Mouse (Mus musculus): ENCODE measurements around the gene Capn15. TPM values are rescaled to one million over a fixed set of nuclear protein-coding genes. Genes with fewer than 3 reads are reported as not detected.

Capn15 gene
- total and polyA plus RNA-seq, 3 experiments, result 5.6 to 16.2 TPM; not detected in 1

- H3K4me3 ChIP-seq (ENCODE audit: control insufficient read depth in 1 of 2, insufficient read depth in 1 of 2, low read depth in 2 of 2, low read length in 2 of 2), result peak overlapping the region; percentile 63 to 69
- H3K9me3 ChIP-seq (replicated peaks; ENCODE audit: insufficient read depth, low read length), result no peaks in the 10 kb centered on the region
- peaks cover 5 to 16% of the 10 kb centered on the region in 2 experiments; a peak in 3 of 4 replicates for H3K4me1 ChIP-seq (ENCODE audit: control insufficient read depth in 1 of 2, insufficient read depth in 2 of 2, low read length in 2 of 2)
- peaks cover 0 to 12% of the 10 kb centered on the region in 2 experiments; a peak in 2 of 4 replicates for H3K36me3 ChIP-seq (ENCODE audit: control insufficient read depth in 1 of 2, insufficient read depth in 2 of 2, low read length in 2 of 2)
- H3K27me3 ChIP-seq (ENCODE audit: control insufficient read depth in 1 of 2, insufficient read depth in 2 of 2, low read length in 2 of 2), result no peaks in the 10 kb centered on the region
- H3K9ac ChIP-seq (ENCODE audit: control insufficient read depth, low read depth, low read length, poor library complexity, severe bottlenecking), result peak overlapping the region; percentile 86
- peak; percentile 69 for DNase-seq (ENCODE audit: low read depth, low spot score)
- TF ChIP-seq RCOR1 (IDR thresholded peaks at IDR 0.05; ENCODE audit: low read depth, low read length), result no peak
- TF ChIP-seq MAX (IDR thresholded peaks at IDR 0.05; ENCODE audit: low read length), result no peak
- no peak for TF ChIP-seq ELF1 (IDR thresholded peaks at IDR 0.05; ENCODE audit: low read depth, low read length)
- no peak for TF ChIP-seq ZNF384 (IDR thresholded peaks at IDR 0.05; ENCODE audit: low read depth, low read length)
- TF ChIP-seq ZMIZ1 (IDR thresholded peaks at IDR 0.05; ENCODE audit: low read depth, low read length), result no peak
- no peak for TF ChIP-seq CHD2 (IDR thresholded peaks at IDR 0.05; ENCODE audit: low read length)
- no peak for TF ChIP-seq ETS1 (IDR thresholded peaks at IDR 0.05; ENCODE audit: low read depth, low read length)
- no peak for TF ChIP-seq POLR2A (IDR thresholded peaks at IDR 0.05; ENCODE audit: control insufficient read depth in 1 of 2, insufficient read depth in 1 of 2, low read depth in 1 of 2, low read length in 2 of 2, poor library complexity in 1 of 2)
- TF ChIP-seq TBP (IDR thresholded peaks at IDR 0.05; ENCODE audit: low read depth, low read length), result no peak
- TF ChIP-seq MAFK (IDR thresholded peaks at IDR 0.05; ENCODE audit: borderline replicate concordance, low read depth, low read length), result no peak
- no peak for TF ChIP-seq MYC (IDR thresholded peaks at IDR 0.05; ENCODE audit: low read depth, low read length)
- no peak for TF ChIP-seq JUND (IDR thresholded peaks at IDR 0.05; ENCODE audit: low read depth, low read length)
- TF ChIP-seq GATA1 (IDR thresholded peaks at IDR 0.05; ENCODE audit: low read depth, low read length), result no peak
- no peak for TF ChIP-seq NRF1 (IDR thresholded peaks at IDR 0.05; ENCODE audit: insufficient read depth, low read depth, low read length, poor library complexity, severe bottlenecking)
- TF ChIP-seq GABPA (IDR thresholded peaks at IDR 0.05; ENCODE audit: low read depth, low read length), result no peak
- no peak for TF ChIP-seq NELFE (IDR thresholded peaks at IDR 0.05; ENCODE audit: low read depth, low read length)
- no peak for TF ChIP-seq MEF2A (IDR thresholded peaks at IDR 0.05; ENCODE audit: extremely low read depth, insufficient replicate concordance, low read depth, low read length, poor library complexity, severe bottlenecking)
- peaks cover 30% of the 10 kb centered on the region for H3K79me2 ChIP-seq (ENCODE audit: control insufficient read depth, insufficient read depth, low read length, poor library complexity)
- peak overlapping the region; percentile 40; the same call in 1 of the 2 replicates for H3K27ac ChIP-seq (ENCODE audit: control insufficient read depth, low read depth, low read length)
Observed at GRCm38 (mm10) chr17:25984556-25985305, 865 bp downstream of the Capn15 start.

GRCm38 (mm10) chr17:25984066-25984465 lies 1.5 kb downstream of the Capn15 start:
- H3K9me3 ChIP-seq (replicated peaks; ENCODE audit: insufficient read depth, low read length), result no peaks in the 10 kb centered on the region
- no peak overlapping the region for H3K27ac ChIP-seq (ENCODE audit: control insufficient read depth, low read depth, low read length)
- H3K9ac ChIP-seq (ENCODE audit: control insufficient read depth, low read depth, low read length, poor library complexity, severe bottlenecking), result no peak overlapping the region
- DNase-seq (ENCODE audit: low read depth, low spot score), result no peak
- H3K36me3 ChIP-seq (ENCODE audit: control insufficient read depth in 1 of 2, insufficient read depth in 2 of 2, low read length in 2 of 2), result peaks cover 0 to 13% of the 10 kb centered on the region in 2 experiments; a peak in 2 of 4 replicates
- peaks cover 5 to 13% of the 10 kb centered on the region in 2 experiments; a peak in 3 of 4 replicates for H3K4me1 ChIP-seq (ENCODE audit: control insufficient read depth in 1 of 2, insufficient read depth in 2 of 2, low read length in 2 of 2)
- no peaks in the 10 kb centered on the region for H3K27me3 ChIP-seq (ENCODE audit: control insufficient read depth in 1 of 2, insufficient read depth in 2 of 2, low read length in 2 of 2)
- peaks cover 32% of the 10 kb centered on the region for H3K79me2 ChIP-seq (ENCODE audit: control insufficient read depth, insufficient read depth, low read length, poor library complexity)
- TF ChIP-seq POLR2AphosphoS5 (IDR thresholded peaks at IDR 0.05; ENCODE audit: borderline replicate concordance, low read depth, low read length) (no peak), ZMIZ1 (IDR thresholded peaks at IDR 0.05; ENCODE audit: low read depth, low read length) (no peak), USF1 (IDR thresholded peaks at IDR 0.05; ENCODE audit: low read depth, low read length) (no peak), GABPA (IDR thresholded peaks at IDR 0.05; ENCODE audit: low read depth, low read length) (no peak), USF2 (IDR thresholded peaks at IDR 0.05; ENCODE audit: borderline replicate concordance in 1 of 2, insufficient read depth in 1 of 2, low read depth in 1 of 2, low read length in 2 of 2) (no peak), TBP (IDR thresholded peaks at IDR 0.05; ENCODE audit: low read depth, low read length) (0 out of 2 replicates have a peak, but pooled peaks have one; percentile 9), RAD21 (IDR thresholded peaks at IDR 0.05; ENCODE audit: low read depth, low read length) (no peak), E2F4 (IDR thresholded peaks at IDR 0.05; ENCODE audit: borderline replicate concordance, low read depth, low read length) (no peak), HCFC1 (IDR thresholded peaks at IDR 0.05; ENCODE audit: low read depth, low read length) (peak; percentile 38; the same call in 1 of the 2 replicates), POLR2A (IDR thresholded peaks at IDR 0.05; ENCODE audit: control insufficient read depth in 1 of 2, insufficient read depth in 1 of 2, low read depth in 1 of 2, low read length in 2 of 2, poor library complexity in 1 of 2) (no peak), ZNF384 (IDR thresholded peaks at IDR 0.05; ENCODE audit: low read depth, low read length) (no peak), MAFK (IDR thresholded peaks at IDR 0.05; ENCODE audit: borderline replicate concordance, low read depth, low read length) (no peak), CTCF (IDR thresholded peaks at IDR 0.05 in 2 of 3, conservative IDR thresholded peaks at IDR 0.05 in 1 of 3; ENCODE audit: control insufficient read depth in 1 of 3, insufficient read depth in 1 of 3, low read depth in 2 of 3, low read length in 3 of 3, poor library complexity in 1 of 3, severe bottlenecking in 1 of 3) (no peak)
- peak overlapping the region in 1 of 2 experiments; percentile 63; a peak in 1 of 4 replicates for H3K4me3 ChIP-seq (ENCODE audit: control insufficient read depth in 1 of 2, insufficient read depth in 1 of 2, low read depth in 2 of 2, low read length in 2 of 2)

All from MEL (cell line).